Mouse (Mus musculus): ENCODE measurements around the gene Tshz2. TPM values are rescaled to one million over a fixed set of nuclear protein-coding genes. Genes with fewer than 3 reads are reported as not detected.

Tshz2 gene
- polyA plus RNA-seq, 1 experiment = 42.1 TPM

- no peak for DNase-seq (ENCODE audit: low spot score)
Observed at GRCm38 (mm10) chr2:169630070-169630469, 2.7 kb upstream of the Tshz2 start.

DNA sequence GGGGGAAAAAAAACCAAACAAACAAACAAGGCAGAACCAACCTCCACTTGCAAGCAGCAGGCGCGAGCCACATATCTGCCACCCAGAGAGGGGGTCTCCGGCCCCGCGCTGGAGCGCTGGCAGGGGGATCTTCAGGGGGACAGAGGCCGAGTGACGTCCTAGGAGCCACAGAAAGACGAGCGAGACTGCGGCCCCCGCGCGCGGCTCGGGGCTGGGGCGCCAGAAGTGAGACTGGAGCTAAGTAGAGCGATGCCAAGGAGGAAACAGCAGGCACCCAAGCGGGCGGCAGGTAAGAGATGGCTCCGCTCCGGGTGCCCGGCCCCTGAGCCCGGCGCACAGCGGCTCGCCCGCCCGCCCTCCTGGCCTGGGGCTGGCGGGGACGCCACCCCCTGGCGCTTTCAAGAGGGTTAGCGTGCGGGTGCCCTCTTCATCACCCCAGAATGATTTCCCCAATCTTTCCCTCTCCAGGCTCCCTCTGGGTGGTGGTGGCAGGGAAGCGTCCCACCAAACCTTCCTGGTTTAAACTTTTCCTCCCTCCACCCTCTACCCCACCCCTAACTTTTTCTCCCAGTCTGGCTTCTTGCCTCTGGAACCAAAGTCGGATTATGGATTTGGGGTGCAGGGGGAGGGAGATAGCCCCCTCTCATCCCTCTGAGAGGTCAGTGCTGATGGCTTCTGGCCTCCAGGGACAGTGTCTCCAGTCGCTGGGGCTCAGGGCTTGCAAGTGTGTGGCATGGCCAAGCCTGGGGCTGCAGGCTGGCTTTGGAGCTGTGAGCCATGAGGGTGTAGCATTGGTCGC, 877 bp downstream of the Tshz2 start:
- DNase-seq (ENCODE audit: low spot score) = peak; percentile 60

DNA sequence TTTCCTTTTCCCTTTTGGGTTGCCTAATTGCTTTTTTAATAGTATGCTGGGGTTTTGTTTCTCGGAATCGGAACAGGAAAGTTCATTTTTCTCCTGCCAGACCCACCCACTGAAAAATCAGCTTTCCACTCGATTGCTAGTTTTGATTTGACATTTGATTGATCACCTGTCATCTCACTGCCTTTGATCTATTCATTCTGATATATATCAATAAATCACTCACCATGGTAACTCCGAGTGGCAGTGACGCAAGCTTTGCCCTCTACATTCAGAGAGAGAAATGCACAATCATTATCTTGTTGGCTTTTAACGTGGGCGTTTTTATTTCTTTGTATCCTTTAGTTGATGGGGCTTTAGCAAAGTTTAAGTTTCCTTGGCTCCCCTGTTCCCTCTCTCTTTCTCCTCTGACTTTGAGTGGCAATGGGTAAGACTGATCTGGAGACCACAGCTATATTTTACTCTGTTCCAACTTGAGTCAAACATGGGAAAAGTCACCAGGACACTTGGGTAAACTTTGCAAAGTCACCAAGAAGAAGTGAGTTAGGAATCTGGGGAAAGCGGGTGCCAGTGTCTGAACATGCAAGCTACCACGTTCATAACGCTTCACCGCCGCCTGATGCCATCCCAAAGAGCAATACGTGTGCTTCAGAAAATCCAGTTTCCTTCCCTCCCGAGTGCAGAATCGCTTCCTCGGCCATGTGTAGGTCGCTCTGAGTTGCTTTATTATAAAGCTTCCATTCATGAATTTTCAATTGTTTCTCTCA, 2.0 kb downstream of the Tshz2 start:
- DNase-seq (ENCODE audit: low spot score) = no peak

DNA sequence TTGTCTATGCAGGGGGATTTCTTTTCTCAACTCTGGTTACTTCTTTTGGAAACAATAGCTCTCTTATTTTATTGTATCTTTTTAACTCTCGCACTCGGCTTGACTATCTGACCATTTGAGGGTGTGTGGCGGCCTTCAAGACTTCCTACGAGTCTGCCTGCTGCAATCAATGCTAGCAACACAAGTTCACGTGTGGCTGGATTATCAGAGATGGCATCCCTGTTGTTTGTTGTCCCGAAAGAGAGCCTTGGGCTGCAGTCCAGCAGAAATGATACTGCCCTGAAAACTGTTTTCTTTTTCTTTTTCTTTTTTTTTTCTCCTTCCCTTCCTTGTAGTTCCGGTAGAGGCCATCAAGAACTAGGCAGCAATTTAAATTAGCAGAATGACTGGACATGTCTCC, 2.6 kb downstream of the Tshz2 start:
- DNase-seq (ENCODE audit: low spot score) = no peak

DNA sequence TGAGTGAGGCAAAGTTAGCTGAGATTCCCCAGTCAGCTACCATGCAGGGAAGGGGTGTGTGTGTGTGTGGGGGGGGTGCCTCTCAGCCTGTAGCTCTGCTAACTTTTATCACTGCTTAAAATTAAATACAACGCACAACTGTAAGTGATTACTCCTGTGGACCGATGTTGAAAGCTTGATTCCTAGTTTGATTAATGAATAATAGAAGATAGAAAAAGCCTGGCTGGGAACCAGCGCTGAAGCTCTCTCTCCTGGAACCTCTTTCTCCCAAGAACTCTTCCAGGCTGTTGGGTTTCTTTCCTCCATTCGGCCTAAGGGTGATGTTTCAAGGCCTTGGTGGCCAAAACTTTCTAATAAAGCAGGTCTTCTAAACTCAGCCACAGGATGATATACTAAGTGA, 3.6 kb downstream of the Tshz2 start:
- no peak for DNase-seq (ENCODE audit: low spot score)

DNA sequence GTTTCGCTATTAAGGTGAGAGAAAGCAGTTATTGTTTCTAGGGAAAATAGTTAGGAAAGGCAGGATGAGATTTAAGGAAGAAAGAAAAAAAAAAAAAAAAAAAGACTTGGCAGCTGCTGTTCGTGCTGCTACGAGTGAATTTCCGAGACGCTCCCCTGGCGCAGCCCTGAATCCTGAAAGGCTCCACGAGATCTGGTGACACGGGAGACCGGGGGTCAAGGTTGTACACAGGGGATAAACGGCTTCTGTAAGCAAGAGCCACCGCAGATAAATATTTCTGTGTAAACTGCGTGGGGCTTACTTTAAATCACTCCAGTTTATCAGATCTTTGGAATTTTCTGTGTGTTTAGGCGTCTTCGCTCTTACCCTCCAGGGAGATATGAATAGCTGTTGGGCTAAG, 8.7 kb downstream of the Tshz2 start:
- DNase-seq (ENCODE audit: low spot score) = no peak

DNA sequence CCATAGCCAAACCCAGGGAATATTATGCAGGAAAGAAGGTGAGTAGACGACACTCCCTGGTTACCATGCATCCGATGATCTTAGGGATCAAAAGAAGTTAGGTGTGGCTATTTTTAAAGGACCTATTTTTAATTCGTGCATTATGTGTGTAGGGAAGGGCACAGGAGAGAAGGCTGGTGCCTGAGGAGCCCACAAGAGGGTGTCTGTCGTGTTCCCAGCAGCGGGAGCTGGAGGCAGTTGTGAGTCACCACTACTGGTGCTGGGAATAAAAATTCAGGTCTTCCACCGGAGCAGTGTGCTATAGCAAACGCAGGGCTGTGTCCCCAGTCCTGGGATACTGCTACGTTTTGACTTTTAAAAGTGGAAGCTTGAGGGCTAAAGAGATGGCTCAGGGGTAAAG, 9.6 kb downstream of the Tshz2 start:
- DNase-seq (ENCODE audit: low spot score) = no peak

DNA sequence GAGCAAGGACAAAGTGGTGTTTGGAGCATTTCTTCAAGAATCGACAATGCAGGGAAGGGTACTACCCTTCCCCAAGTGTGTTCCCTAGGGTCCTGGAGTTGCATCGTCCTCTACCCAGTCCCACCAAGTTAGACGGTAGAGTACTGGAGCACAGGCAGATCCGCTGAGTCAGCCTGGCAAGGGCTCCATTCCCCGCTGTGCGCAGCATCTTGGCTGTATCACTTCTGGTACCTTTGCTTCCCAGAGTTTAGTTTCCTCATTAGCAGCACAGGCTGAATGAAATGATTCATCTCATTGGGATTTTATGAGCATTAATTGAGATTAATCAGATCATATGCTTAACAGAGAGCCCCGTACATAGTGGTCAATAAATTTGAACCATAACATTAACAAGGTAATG, 14.3 kb downstream of the Tshz2 start:
- DNase-seq (ENCODE audit: low spot score) = no peak

GRCm38 (mm10) chr2:169649262-169649885, 16.6 kb downstream of the Tshz2 start:
- no peak for DNase-seq (ENCODE audit: low spot score)

DNA sequence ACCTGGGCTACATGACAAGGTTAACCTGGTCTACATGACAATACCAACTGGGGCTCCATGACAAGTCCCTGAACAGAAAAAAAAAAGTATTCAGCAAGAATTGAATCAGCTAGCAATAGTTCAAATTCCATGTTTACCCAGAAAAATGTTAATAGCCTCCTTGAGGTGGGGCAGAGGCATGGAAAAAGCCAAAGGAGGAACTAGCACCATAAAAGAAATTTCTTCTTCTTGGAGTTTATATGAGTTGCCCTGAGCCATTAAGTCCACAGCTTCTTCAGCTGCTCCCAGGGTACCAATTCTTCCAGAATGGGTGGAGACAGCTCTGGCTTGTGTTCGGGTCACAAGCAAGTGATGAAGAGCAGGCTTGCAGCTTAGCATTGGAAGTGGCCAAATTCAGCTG, 20.5 kb downstream of the Tshz2 start:
- no peak for DNase-seq (ENCODE audit: low spot score)

GRCm38 (mm10) chr2:169663792-169664191, 31.0 kb downstream of the Tshz2 start:
- no peak for DNase-seq (ENCODE audit: low spot score)

DNA sequence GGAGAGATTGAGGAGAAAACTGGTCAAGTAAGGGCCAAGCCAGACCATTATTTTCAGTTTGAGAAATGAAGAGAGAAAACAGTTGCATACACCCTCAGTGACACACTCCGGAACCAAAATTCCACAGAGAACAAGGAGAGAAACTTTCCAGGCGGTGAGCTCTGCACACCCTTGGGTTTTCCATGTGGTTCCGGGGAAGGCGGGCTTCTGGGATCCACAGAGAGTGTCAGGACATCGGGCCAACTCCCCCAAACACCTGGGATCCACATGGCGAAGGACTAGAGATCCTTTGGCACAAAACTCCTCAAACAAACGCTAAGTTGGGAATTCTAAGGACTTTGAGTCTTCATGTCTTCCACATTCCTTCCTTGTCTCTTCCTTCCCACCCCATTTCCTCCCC, 38.5 kb downstream of the Tshz2 start:
- no peak for DNase-seq (ENCODE audit: low spot score)

DNA sequence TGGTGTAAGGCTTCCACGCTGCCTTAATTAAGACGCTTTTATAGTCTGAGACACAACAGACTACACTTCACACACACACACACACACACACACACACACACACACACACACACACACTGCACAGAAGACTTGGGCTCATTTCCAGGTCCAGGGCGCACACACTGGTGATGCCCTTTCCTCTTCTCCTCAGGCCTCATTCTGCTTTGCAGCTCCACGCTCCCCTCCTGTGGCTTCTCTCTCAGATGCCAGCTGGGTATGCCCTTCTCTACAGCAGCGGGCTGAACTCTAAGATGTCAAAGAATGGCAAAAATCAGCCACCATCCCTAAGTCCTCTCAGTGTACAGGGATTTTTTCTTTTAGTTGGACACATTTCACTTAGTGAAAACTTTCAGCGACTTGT, 41.0 kb downstream of the Tshz2 start:
- DNase-seq (ENCODE audit: low spot score) = no peak

- no peak for DNase-seq (ENCODE audit: low spot score)
Observed at GRCm38 (mm10) chr2:169674209-169674608, 41.4 kb downstream of the Tshz2 start.

GRCm38 (mm10) chr2:169679264-169679663, 46.5 kb downstream of the Tshz2 start:
- DNase-seq (ENCODE audit: low spot score) = no peak

- DNase-seq (ENCODE audit: low spot score) = no peak
Observed at GRCm38 (mm10) chr2:169679951-169680350, 47.1 kb downstream of the Tshz2 start.

DNA sequence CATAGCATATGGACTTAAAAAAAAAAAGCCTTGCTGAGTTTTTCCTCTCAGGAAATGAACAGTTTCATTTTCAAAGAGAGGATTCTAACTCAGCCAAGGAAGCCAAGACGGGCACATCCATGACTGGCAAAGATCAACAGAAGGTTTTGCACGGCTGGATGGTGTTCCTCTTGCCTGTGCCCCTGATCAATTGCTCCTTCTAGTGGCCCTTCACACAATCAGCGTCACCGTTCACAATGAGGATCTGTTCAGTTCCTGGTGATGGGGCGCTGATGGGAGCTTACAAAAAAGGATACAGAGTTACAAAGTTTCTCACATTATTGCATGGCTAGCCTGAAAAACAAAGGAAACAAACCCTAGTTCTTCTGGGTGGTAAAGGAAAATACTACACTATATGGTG, 52.4 kb downstream of the Tshz2 start:
- DNase-seq (ENCODE audit: low spot score) = no peak

GRCm38 (mm10) chr2:169685747-169686146, 52.9 kb downstream of the Tshz2 start:
- no peak for DNase-seq (ENCODE audit: low spot score)

DNA sequence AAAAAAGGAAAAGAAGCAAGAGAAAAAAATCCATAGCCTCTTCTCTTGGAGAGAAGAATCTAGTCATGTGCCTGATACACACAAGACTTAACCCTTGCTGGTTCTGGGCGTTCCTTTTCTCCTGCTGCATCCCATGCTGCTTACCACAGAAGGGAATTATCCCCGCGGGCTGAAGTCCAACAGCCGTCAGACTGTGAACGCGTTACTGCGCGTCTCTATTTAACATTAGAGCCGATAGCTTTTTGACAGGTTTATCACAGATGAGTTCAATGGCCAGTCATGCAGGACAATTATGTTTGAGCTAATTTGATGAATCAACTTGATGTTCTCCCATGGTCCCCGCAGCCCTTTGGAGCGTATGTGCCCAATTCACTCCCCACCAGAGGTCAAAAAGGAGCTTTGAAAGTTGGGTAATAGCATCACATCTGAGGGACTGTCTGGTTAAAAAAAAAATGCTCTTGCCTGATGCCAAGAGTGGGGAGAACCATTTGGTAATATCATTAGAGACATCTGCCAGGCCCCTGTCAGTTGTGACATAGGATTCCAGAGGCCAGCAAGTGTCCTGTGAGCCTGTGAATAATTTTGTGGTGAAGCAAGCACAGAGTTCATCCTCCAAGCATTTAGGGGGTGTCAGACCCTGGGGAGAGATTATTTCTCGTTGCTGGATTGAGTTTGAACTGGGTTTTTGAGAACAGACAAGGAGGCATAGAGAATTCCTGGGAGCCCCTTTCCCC, 54.1 kb downstream of the Tshz2 start:
- no peak for DNase-seq (ENCODE audit: low spot score)

GRCm38 (mm10) chr2:169690054-169690453, 57.2 kb downstream of the Tshz2 start:
- DNase-seq (ENCODE audit: low spot score) = no peak

- DNase-seq (ENCODE audit: low spot score) = no peak
Observed at GRCm38 (mm10) chr2:169694494-169694893, 61.7 kb downstream of the Tshz2 start.

DNA sequence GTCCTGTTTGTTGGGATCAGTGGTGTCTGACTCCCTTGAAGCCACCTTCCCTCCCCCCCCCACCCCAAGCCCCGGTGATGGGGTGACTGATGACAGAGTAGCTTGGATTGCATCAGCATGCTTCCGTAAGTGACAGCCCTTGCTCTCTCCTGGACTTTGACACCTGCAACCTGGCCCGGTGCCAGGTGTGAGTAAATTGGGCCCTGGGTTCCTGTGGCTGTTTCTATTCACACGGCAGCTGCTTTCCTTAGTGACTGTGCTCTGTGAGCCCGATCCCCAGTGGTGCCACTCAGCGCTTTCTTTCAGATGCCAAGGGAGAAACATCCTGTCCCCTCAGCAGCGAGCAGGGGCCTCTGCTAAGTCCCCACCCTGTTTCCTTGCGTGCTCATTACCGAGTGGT, 62.2 kb downstream of the Tshz2 start:
- no peak for DNase-seq (ENCODE audit: low spot score)

Data from urinary bladder, adult 2 months (tissue).